Mouse (Mus musculus): ENCODE results near the gene Car10. TPM values are rescaled to one million over a fixed set of nuclear protein-coding genes. Genes with fewer than 3 reads are reported as not detected.

Gene Car10
- polyA plus RNA-seq, 1 experiment from 2014 or later, result 51.5 TPM

GRCm38 (mm10) chr11:93490211-93490820 is 392.5 kb downstream of the Car10 start:
- Histone ChIP-seq H3K27me3 (ENCODE audit: control insufficient read depth, insufficient read depth, low read length) (no peaks in the 10 kb centered on the region), H3K36me3 (replicated peaks; ENCODE audit: control insufficient read depth, insufficient read depth) (no peaks in the 10 kb centered on the region), H3K27ac (no peak overlapping the region), H3K9me3 (ENCODE audit: control insufficient read depth, low read length) (no peaks in the 10 kb centered on the region), H3K4me1 (replicated peaks; ENCODE audit: control insufficient read depth, insufficient read depth, low read length) (0 out of 2 replicates have a peak, but pooled peaks cover 4% of the 10 kb centered on the region), H3K4me2 (replicated peaks) (no peak overlapping the region), H3K9ac (no peak overlapping the region), H3K4me3 (replicated peaks; ENCODE audit: low read length) (no peak overlapping the region)
- DNase-seq (ENCODE audit: low spot score), result no peak
- 88% methylated on average over 11 of the region's 11 CpGs for WGBS
- ATAC-seq (ENCODE audit: low FRiP score), result no peak

DNA sequence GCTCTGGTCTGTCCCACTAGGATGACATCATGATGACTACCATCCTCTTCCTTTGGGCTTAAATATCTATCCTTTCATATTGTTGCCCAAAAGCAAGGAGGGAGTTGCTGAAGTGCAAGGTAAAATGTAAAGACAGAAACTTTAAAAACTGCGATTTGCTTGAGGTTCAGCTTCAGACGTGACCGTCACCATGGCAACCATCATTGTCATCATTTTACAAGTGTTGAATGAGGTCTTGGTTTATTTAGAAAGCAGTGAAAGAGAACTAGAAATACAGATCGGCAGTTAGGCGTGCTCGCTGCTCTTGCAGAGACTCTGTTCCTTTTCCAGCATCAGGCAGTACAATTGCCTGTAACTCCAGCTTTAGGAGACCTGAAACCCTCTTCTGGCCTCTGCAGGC is 400.1 kb downstream of the Car10 start:
- Histone ChIP-seq H3K36me3 (replicated peaks; ENCODE audit: control insufficient read depth, insufficient read depth) (no peaks in the 10 kb centered on the region), H3K4me1 (replicated peaks; ENCODE audit: control insufficient read depth, insufficient read depth, low read length) (peaks cover 10% of the 10 kb centered on the region; the same call in 1 of the 2 replicates), H3K9me3 (ENCODE audit: control insufficient read depth, low read length) (no peaks in the 10 kb centered on the region), H3K9ac (no peak overlapping the region), H3K4me2 (replicated peaks) (no peak overlapping the region), H3K27me3 (ENCODE audit: control insufficient read depth, insufficient read depth, low read length) (no peaks in the 10 kb centered on the region), H3K27ac (no peak overlapping the region), H3K4me3 (replicated peaks; ENCODE audit: low read length) (no peak overlapping the region)
- no peak for ATAC-seq (ENCODE audit: low FRiP score)
- DNase-seq (ENCODE audit: low spot score), result no peak
- 52% methylated on average over 6 of the region's 6 CpGs for whole genome bisulfite sequencing

DNA sequence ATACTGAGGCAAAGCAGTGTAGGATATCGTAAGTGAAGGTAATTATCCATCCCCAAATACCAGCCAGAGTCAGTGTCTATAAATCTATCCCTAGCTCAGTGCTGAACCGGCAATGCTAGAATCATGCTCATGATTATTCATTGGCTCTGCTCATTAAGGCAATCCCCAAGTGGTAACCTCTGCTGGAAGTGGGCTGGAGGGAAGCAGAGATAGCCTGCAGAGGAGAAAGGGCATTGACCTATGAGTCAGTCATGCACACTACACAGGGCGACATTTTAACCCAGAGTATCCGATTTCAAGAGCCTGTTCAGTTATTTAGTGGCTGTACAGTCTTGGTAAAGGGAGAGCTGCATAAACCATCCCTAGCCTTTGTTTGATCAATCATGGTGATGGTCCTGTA is 402.6 kb downstream of the Car10 start:
- Histone ChIP-seq H3K9me3 (ENCODE audit: control insufficient read depth, low read length) (no peaks in the 10 kb centered on the region), H3K4me3 (replicated peaks; ENCODE audit: low read length) (no peak overlapping the region), H3K27me3 (ENCODE audit: control insufficient read depth, insufficient read depth, low read length) (no peaks in the 10 kb centered on the region), H3K9ac (no peak overlapping the region), H3K4me2 (replicated peaks) (no peak overlapping the region), H3K4me1 (replicated peaks; ENCODE audit: control insufficient read depth, insufficient read depth, low read length) (peaks cover 10% of the 10 kb centered on the region; the same call in 1 of the 2 replicates), H3K27ac (peak overlapping the region; percentile 23), H3K36me3 (replicated peaks; ENCODE audit: control insufficient read depth, insufficient read depth) (no peaks in the 10 kb centered on the region)
- ATAC-seq (ENCODE audit: low FRiP score) (no peak), DNase-seq (ENCODE audit: low spot score) (no peak)
- 26% methylated on average over 4 of the region's 4 CpGs for WGBS

DNA sequence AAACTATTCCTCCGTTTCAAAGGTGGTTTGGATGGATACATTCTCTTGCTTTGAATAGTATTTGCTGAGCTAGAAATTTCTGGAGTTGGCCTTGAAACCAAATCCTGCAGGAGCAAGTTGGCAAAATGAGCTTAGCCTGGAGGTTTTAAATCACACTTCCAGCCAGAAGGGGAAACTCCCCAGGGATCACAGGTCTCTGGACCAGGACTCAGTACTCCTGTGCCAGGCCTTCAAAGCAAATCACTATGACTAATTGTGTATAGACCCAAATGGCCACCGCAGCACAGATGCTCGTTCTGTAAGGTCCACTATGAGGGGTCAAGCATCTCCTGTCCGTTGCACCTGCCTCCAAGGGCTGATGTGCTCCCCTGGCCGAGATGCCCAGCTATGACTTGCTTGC is 403.8 kb downstream of the Car10 start:
- 81% methylated on average over 5 of the region's 5 CpGs for whole genome bisulfite sequencing
- no peak for ATAC-seq (ENCODE audit: low FRiP score)

DNA sequence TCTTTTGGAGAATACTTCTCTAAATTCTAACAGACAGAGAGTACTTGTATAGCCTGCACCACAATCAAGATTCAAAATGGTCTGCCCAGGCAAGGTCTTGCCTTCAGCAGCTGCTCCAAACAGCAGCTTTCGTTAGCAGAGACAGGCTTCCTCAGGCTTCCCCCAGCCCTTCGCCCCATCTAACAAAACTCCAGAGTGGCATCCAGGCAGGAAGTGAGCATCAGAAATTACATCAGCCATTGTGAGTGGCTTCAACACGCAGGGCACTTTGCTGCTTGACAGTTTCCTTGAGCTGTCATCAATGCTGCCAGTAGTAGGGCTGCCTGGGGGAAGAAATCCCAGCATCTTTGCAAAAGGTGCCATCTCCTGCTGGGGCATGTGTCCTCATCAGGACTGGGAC is 405.0 kb downstream of the Car10 start:
- Histone ChIP-seq H3K4me3 (replicated peaks; ENCODE audit: low read length) (no peak overlapping the region), H3K9ac (no peak overlapping the region), H3K27me3 (ENCODE audit: control insufficient read depth, insufficient read depth, low read length) (no peaks in the 10 kb centered on the region), H3K9me3 (ENCODE audit: control insufficient read depth, low read length) (no peaks in the 10 kb centered on the region), H3K4me1 (replicated peaks; ENCODE audit: control insufficient read depth, insufficient read depth, low read length) (peaks cover 10% of the 10 kb centered on the region; the same call in 1 of the 2 replicates), H3K36me3 (replicated peaks; ENCODE audit: control insufficient read depth, insufficient read depth) (no peaks in the 10 kb centered on the region), H3K4me2 (replicated peaks) (no peak overlapping the region), H3K27ac (no peak overlapping the region)
- ATAC-seq (ENCODE audit: low FRiP score) (no peak), DNase-seq (ENCODE audit: low spot score) (no peak)
- WGBS, result 81% methylated on average over 3 of the region's 3 CpGs

More for the DNA sequence above, 403.8 kb downstream of the Car10 start:
- Histone ChIP-seq H3K4me1 (replicated peaks; ENCODE audit: control insufficient read depth, insufficient read depth, low read length) (peaks cover 10% of the 10 kb centered on the region; the same call in 1 of the 2 replicates), H3K27me3 (ENCODE audit: control insufficient read depth, insufficient read depth, low read length) (no peaks in the 10 kb centered on the region), H3K9ac (no peak overlapping the region), H3K9me3 (ENCODE audit: control insufficient read depth, low read length) (no peaks in the 10 kb centered on the region), H3K4me2 (replicated peaks) (no peak overlapping the region), H3K36me3 (replicated peaks; ENCODE audit: control insufficient read depth, insufficient read depth) (no peaks in the 10 kb centered on the region), H3K27ac (no peak overlapping the region), H3K4me3 (replicated peaks; ENCODE audit: low read length) (no peak overlapping the region)
- no peak for DNase-seq (ENCODE audit: low spot score)

- Histone ChIP-seq H3K9ac (no peak overlapping the region), H3K9me3 (ENCODE audit: control insufficient read depth, low read length) (no peaks in the 10 kb centered on the region), H3K36me3 (replicated peaks; ENCODE audit: control insufficient read depth, insufficient read depth) (no peaks in the 10 kb centered on the region), H3K27me3 (ENCODE audit: control insufficient read depth, insufficient read depth, low read length) (no peaks in the 10 kb centered on the region), H3K4me3 (replicated peaks; ENCODE audit: low read length) (no peak overlapping the region), H3K27ac (no peak overlapping the region), H3K4me1 (replicated peaks; ENCODE audit: control insufficient read depth, insufficient read depth, low read length) (peaks cover 10% of the 10 kb centered on the region; the same call in 1 of the 2 replicates), H3K4me2 (replicated peaks) (no peak overlapping the region)
- DNase-seq (ENCODE audit: low spot score), result no peak
- ATAC-seq (ENCODE audit: low FRiP score), result no peak
- 40% methylated on average over 2 of the region's 2 CpGs for WGBS
Observed at GRCm38 (mm10) chr11:93503469-93503868, 405.6 kb downstream of the Car10 start.

- Histone ChIP-seq H3K4me3 (replicated peaks; ENCODE audit: low read length) (no peak overlapping the region), H3K36me3 (replicated peaks; ENCODE audit: control insufficient read depth, insufficient read depth) (no peaks in the 10 kb centered on the region), H3K9ac (no peak overlapping the region), H3K4me2 (replicated peaks) (no peak overlapping the region), H3K9me3 (ENCODE audit: control insufficient read depth, low read length) (no peaks in the 10 kb centered on the region), H3K27me3 (ENCODE audit: control insufficient read depth, insufficient read depth, low read length) (no peaks in the 10 kb centered on the region), H3K4me1 (replicated peaks; ENCODE audit: control insufficient read depth, insufficient read depth, low read length) (no peaks in the 10 kb centered on the region), H3K27ac (no peak overlapping the region)
- no peak for DNase-seq (ENCODE audit: low spot score)
- 69% methylated on average over 11 of the region's 11 CpGs for WGBS
- ATAC-seq (ENCODE audit: low FRiP score), result no peak
Observed at GRCm38 (mm10) chr11:93509527-93510235, 411.9 kb downstream of the Car10 start.

DNA sequence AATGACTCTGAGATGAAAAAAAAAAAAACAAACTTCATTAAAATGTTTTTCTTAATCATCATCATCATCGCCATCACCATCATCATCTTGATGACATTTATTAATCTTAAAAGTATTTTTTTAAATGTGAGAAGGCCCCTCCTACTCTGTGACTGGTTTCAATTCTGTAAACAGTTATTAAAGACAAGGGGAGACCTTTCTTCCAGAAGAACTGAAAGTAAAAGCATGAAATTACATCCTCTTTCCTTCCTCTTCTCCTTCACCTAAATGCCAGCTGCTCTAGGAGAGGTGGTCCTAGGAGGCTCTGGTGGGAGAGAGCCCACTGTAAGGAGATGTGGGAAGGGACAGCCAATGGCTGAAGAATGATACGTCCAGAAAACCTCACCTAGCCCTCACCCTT is 415.0 kb downstream of the Car10 start:
- H3K4me2 ChIP-seq (replicated peaks), result no peak overlapping the region
- ATAC-seq (ENCODE audit: low FRiP score) (no peak), DNase-seq (ENCODE audit: low spot score) (no peak)
- H3K9me3 ChIP-seq (ENCODE audit: control insufficient read depth, low read length), result no peaks in the 10 kb centered on the region
- no peak overlapping the region for H3K27ac ChIP-seq
- H3K4me3 ChIP-seq (replicated peaks; ENCODE audit: low read length), result no peak overlapping the region
- WGBS, result 82% methylated on average over 2 of the region's 2 CpGs
- no peaks in the 10 kb centered on the region for H3K27me3 ChIP-seq (ENCODE audit: control insufficient read depth, insufficient read depth, low read length)
- no peaks in the 10 kb centered on the region for H3K36me3 ChIP-seq (replicated peaks; ENCODE audit: control insufficient read depth, insufficient read depth)
- no peak overlapping the region for H3K9ac ChIP-seq
- no peaks in the 10 kb centered on the region for H3K4me1 ChIP-seq (replicated peaks; ENCODE audit: control insufficient read depth, insufficient read depth, low read length)

DNA sequence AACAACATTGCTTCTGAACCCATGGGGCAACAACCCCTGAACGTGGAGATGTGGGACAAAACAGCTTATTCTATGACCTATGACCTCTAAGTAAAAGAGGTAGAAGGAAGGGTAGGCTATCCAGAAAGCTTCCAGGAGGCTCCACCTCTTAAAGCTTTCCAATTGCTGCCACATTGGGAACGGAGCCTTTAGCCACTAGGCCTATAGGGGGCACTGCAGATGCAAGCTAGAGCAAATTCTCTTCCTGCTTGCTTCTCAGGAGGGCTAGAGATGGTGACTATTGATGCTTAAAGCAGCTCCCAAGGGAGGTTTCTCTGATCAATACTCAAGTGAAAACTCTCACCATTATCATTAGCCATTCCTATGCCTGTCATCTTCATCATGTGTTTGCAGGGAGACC is 416.6 kb downstream of the Car10 start:
- H3K4me3 ChIP-seq (replicated peaks; ENCODE audit: low read length), result no peak overlapping the region
- H3K4me2 ChIP-seq (replicated peaks), result no peak overlapping the region
- no peaks in the 10 kb centered on the region for H3K36me3 ChIP-seq (replicated peaks; ENCODE audit: control insufficient read depth, insufficient read depth)
- no peaks in the 10 kb centered on the region for H3K4me1 ChIP-seq (replicated peaks; ENCODE audit: control insufficient read depth, insufficient read depth, low read length)
- ATAC-seq (ENCODE audit: low FRiP score) (no peak), DNase-seq (ENCODE audit: low spot score) (no peak)
- no peaks in the 10 kb centered on the region for H3K27me3 ChIP-seq (ENCODE audit: control insufficient read depth, insufficient read depth, low read length)
- H3K9me3 ChIP-seq (ENCODE audit: control insufficient read depth, low read length), result no peaks in the 10 kb centered on the region
- 28% methylated on average over 2 of the region's 2 CpGs for WGBS
- H3K9ac ChIP-seq, result no peak overlapping the region
- H3K27ac ChIP-seq, result no peak overlapping the region

Measured in hindbrain, embryonic 14.5 days (tissue).